Mouse (Mus musculus): ENCODE results near the gene Coro7.
A peak's percentile ranks its signal among the peaks of the same experiment; 100 is the strongest.
"Not testable (repeated sequence)": the region's sequence is repeated elsewhere in the genome, so short reads cannot be mapped to it uniquely, and the experiment has no call there.

Coro7 gene

GRCm38 (mm10) chr16:4592909-4593875 is 86.4 kb downstream of the Coro7 start:
- DNase-seq = peak; percentile 64

GRCm38 (mm10) chr16:4590236-4590635 is 89.3 kb downstream of the Coro7 start:
- no peak for DNase-seq

- no peak for DNase-seq
These were observed 91.9 kb downstream of the Coro7 start for GRCm38 (mm10) chr16:4587516-4588210.

- DNase-seq = peak; percentile 98
These were observed 93.0 kb downstream of the Coro7 start for GRCm38 (mm10) chr16:4586531-4587123.

GRCm38 (mm10) chr16:4585642-4586530 is 93.7 kb downstream of the Coro7 start:
- DNase-seq = no peak

- DNase-seq = no peak
These were observed 95.1 kb downstream of the Coro7 start for GRCm38 (mm10) chr16:4584438-4584837.

- no peak for DNase-seq
These were observed 95.8 kb downstream of the Coro7 start for GRCm38 (mm10) chr16:4583807-4584206.

GRCm38 (mm10) chr16:4581179-4581578 is 98.4 kb downstream of the Coro7 start:
- DNase-seq = not testable (repeated sequence)

- DNase-seq = no peak
These were observed 100.9 kb downstream of the Coro7 start for GRCm38 (mm10) chr16:4578630-4579029.

GRCm38 (mm10) chr16:4576873-4577272 is 102.7 kb downstream of the Coro7 start:
- DNase-seq = peak; percentile 48

All from thymus, postnatal 14 days (tissue).